Mouse (Mus musculus) forebrain, embryonic 14.5 days (tissue): ENCODE data around the gene Rpl23. TPM values are rescaled to one million over a fixed set of nuclear protein-coding genes. Genes with fewer than 3 reads are reported as not detected.
A peak's percentile ranks its signal among the peaks of the same experiment; 100 is the strongest.

ENCODE experiments used
- ATAC-seq: fragments of 200-750 bp; cut with Nextera tagmentation; 2 replicates; pipeline ENCODE4 v1.8.0; 2017; ENCODE audit warnings: mild to moderate bottlenecking, moderate library complexity
- DNase-seq: peaks from one replicate; pipeline ENCODE4 v3.0.0-alpha.2; 2015; ENCODE audit warnings: low spot score
- H3K27ac ChIP-seq: fragments of 300-500 bp; sonication (generic); 2 replicates; pipeline ENCODE4 v1.5.1; 2014; ENCODE audit warnings: low read depth, mild to moderate bottlenecking, control low read depth, low read length, moderate library complexity
- H3K27me3 ChIP-seq: fragments of 300-500 bp; sonication (generic); replicated peaks from 2 replicates; pipeline ENCODE4 v1.6.1; 2014; ENCODE audit warnings: low read length, control low read depth, mixed read lengths; ENCODE audit not compliant: control insufficient read depth, insufficient read depth
- H3K36me3 ChIP-seq: fragments of 300-500 bp; sonication (generic); 2 replicates; pipeline ENCODE4 v1.6.1; 2014; ENCODE audit warnings: low read length, control low read depth; ENCODE audit not compliant: control insufficient read depth, insufficient read depth
- H3K4me1 ChIP-seq: fragments of 300-500 bp; sonication (generic); 2 replicates; pipeline ENCODE4 v1.6.1; 2014; ENCODE audit warnings: antibody characterized with exemption, low read length, control low read depth; ENCODE audit not compliant: control insufficient read depth, insufficient read depth
- H3K4me2 ChIP-seq: fragments of 300-500 bp; sonication (generic); 2 replicates; pipeline ENCODE4 v1.6.1; 2014; ENCODE audit warnings: mild to moderate bottlenecking, control low read depth, low read length
- H3K4me3 ChIP-seq: fragments of 300-500 bp; sonication (generic); 2 replicates; pipeline ENCODE4 v1.5.1; 2014; ENCODE audit warnings: low read depth, low read length, control low read depth
- H3K9ac ChIP-seq: fragments of 300-500 bp; sonication (generic); 2 replicates; pipeline ENCODE4 v1.6.1; 2014; ENCODE audit warnings: mild to moderate bottlenecking, low read length, control low read depth, moderate library complexity
- H3K9me3 ChIP-seq: fragments of 300-500 bp; sonication (generic); replicated peaks from 2 replicates; pipeline ENCODE4 v1.6.1; 2016; ENCODE audit warnings: low read length, control low read depth, mixed read lengths; ENCODE audit not compliant: control insufficient read depth
- WGBS: fragments of 180-500 bp; shearing (Covaris S2); extraction: QIAGEN DNeasy Blood & Tissue Kit; methylation state at CpG from one replicate; pipeline ENCODE4 v1.1.7; 2014; 5-methylcytosine and 5-hydroxymethylcytosine counted together
- polyA plus RNA-seq: library from polyadenylated mRNA; unstranded; fragments of >200 nt; fragmentation: Nextera tagmentation; extraction: Ambion mirVana; gene quantifications from 2 replicates; pipeline ENCODE4 v1.2.1, GENCODE M21; 2014

The Rpl23 gene
- polyA plus RNA-seq, 1 experiment from 2014 or later = 451 TPM

DNA sequence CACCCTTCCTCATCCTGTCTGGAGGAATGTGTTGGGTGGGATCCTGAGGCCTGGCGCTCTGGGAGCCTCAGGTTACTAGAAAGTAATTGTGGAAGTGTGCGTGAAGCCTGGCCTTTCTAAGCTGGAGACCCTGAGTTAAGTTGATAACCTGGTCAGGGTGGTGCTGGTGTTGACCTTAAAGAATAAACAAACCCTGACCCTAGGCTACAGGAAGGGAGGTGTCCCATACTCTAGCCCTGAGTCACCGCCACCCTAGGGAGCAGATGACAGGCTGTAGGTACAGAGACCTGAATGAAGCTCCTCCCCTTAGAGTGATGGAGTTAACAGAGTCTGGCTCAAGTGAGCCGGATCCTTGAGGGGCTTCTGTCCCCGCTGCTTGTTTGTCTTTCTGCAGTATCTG is 21.6 kb upstream of the Rpl23 start:
- H3K9ac ChIP-seq = no peak overlapping the region
- DNase-seq = no peak
- peaks cover 57% of the 10 kb centered on the region for H3K4me1 ChIP-seq
- H3K27me3 ChIP-seq = no peaks in the 10 kb centered on the region
- 87% methylated on average over 5 of the region's 5 CpGs for WGBS
- H3K9me3 ChIP-seq = no peaks in the 10 kb centered on the region
- no peak overlapping the region; the same call in 1 of the 2 replicates for H3K27ac ChIP-seq
- H3K4me3 ChIP-seq = no peak overlapping the region
- H3K36me3 ChIP-seq = peaks cover 20% of the 10 kb centered on the region
- no peak overlapping the region for H3K4me2 ChIP-seq
- ATAC-seq = no peak

DNA sequence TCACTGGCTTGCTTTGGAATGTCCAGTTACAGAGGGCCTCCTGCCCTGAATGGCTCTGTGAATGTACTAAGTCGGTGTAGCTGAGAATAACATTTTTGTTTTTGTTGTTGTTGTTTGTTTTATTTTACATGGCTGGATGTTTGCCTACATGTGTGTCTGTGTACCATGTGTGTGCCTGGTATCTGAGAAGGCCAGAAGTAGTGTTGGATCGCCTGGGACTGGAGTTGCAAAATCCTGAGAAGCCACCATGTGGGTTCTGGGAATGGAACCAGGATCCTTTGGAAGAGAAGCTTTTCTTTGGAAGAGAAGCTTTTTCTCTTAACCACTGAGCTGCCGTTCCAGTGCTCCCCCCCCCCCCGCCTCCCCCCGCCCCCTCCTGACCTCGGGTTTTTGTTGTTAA is 20.3 kb upstream of the Rpl23 start:
- ATAC-seq = no peak
- Histone ChIP-seq H3K9ac (no peak overlapping the region), H3K4me3 (no peak overlapping the region)

DNA sequence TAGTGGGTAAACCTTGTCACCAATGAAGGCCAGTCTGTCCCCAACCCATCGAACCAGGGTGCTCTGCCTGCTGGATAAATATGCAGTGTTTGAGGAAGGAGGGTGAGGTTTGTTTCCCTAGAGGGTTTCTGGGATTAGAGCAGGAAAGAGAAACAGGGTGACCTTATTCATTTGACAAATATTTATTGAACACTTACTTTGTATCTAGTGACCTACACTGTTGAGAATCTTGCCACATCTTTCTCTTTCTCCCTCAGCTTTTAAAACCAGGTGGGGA is 19.9 kb upstream of the Rpl23 start:
- DNase-seq (no peak), ATAC-seq (no peak)
- Histone ChIP-seq H3K4me1 (peaks cover 43% of the 10 kb centered on the region), H3K9me3 (no peaks in the 10 kb centered on the region), H3K4me2 (peak overlapping the region; percentile 88), H3K4me3 (no peak overlapping the region; the same call in 1 of the 2 replicates), H3K36me3 (peaks cover 4% of the 10 kb centered on the region), H3K27ac (no peak overlapping the region), H3K27me3 (no peaks in the 10 kb centered on the region), H3K9ac (0 out of 2 replicates have a peak overlapping the region, but pooled peaks have one; percentile 22)
- WGBS = 69% methylated on average over 1 of the region's 1 CpGs

More for the DNA sequence above, 20.3 kb upstream of the Rpl23 start:
- Histone ChIP-seq H3K4me2 (no peak overlapping the region), H3K27ac (no peak overlapping the region), H3K4me1 (peaks cover 44% of the 10 kb centered on the region), H3K36me3 (peaks cover 8% of the 10 kb centered on the region), H3K27me3 (no peaks in the 10 kb centered on the region), H3K9me3 (no peaks in the 10 kb centered on the region)
- 33% methylated on average over 6 of the region's 6 CpGs for WGBS
- no peak for DNase-seq

DNA sequence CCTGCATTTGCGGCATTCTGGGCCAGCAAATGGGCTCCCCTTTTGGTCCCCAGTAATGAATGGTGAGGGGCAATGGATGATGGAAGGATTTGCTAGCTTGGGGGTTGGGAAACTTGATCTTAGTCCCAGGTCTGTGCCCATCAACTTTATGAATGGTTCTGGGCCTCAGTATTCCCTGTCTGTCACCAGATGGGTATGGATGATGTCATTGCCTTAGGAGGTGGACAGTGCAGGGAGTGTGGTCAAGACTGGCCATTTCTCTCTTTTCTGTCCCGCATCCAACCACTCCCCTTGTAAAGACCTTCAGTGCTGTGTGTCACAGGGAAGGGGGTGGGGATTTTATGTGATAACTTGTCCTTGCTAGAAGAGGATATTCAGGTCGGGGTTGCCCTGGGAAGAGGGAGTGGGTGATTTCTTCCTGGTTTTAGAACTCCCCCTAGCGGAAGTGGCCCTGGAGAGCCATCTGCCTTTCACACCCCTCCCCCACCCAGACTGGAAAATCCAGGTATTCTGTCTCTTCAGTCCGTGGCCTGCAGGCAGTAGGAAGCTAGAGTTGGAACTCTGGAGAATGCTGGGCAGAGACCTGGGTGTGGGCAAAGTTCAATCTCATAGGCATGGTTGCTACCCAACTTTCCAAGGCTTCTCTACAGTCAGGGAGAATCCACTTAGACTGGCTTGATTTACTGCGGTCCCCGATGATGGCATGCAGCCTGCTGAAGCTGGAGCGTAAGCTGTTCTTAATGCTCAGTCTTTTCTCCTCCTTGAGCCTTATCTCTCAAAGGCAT is 19.4 kb upstream of the Rpl23 start:
- ATAC-seq = no peak
- Histone ChIP-seq H3K27me3 (no peaks in the 10 kb centered on the region), H3K36me3 (no peaks in the 10 kb centered on the region; the same call in 1 of the 2 replicates), H3K4me3 (peak overlapping the region; percentile 98), H3K9ac (peak overlapping the region; percentile 96), H3K4me1 (peaks cover 43% of the 10 kb centered on the region), H3K9me3 (no peaks in the 10 kb centered on the region), H3K4me2 (peak overlapping the region; percentile 88), H3K27ac (peak overlapping the region; percentile 95; the same call in 1 of the 2 replicates)
- WGBS = 35% methylated on average over 8 of the region's 8 CpGs
- DNase-seq = peak; percentile 52

DNA sequence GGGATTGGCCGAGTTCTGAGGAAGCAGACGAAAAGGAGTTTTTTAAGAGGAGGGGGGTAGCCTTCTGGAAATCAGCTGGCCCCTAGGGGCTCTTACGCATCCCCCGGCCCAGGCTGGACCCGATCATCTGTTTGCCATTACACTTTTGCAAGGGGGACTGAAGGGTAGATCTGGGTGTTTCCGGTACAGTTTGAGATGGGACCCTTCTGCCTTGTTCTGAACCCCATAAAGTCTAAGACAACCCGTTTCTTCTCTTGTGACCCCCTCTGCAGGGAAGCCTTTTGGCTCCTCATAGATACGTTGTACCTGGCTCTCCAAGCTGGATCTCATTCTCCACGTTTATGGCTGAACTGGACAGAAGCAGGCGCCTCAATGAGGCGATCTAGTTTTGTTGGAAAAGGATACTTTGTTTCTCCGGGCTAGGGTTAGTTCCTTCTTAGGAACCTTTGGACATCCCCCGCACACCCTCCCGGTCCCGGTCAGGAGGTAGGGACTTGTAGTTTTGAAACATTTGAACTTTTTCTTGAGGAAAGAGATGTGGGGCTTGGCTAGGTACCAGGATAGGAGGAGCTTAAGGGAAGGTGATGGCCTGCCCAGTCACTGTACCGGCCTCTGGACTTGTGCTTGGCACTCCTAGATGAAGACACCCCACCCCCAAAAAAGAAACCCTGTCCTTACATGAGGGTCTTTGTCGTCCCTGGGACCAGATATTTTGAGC is 18.6 kb upstream of the Rpl23 start:
- DNase-seq = no peak

DNA sequence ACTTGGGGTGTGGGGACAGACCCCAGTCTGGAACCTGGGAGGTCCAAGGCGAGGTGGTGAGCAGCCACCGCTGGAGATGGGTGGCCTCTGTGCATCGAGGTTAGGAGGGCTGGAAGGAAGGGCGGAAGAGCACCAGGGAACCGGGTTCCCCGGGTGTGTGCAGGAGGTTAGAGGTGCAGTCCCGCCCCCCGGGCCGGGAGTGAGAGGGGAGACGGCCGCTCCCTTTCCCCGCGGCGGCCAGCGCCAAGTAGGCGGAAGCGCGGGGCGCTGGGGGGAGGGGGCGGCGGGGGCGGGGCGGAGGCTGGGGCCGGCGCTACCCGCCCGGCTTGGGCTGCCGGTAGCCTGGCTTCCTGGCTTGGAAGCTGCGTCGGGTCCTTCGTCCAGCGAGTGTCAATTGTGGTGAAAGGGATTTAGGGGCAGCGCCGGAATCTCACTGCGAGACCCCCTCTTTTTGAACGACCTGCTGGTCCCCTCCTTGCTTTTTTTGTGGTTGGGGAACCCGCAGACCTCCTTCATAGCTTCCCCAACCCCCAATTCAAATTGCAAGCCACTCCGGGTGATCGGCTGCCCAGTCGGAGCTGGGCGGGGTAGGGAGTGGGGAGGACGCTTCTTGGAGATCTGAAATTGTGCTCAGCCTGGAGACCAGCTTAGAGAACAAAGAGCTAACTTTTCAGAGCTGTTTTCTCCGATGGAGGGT is 17.9 kb upstream of the Rpl23 start:
- Histone ChIP-seq H3K4me1 (peaks cover 28% of the 10 kb centered on the region), H3K4me3 (peak overlapping the region; percentile 98), H3K27me3 (no peaks in the 10 kb centered on the region), H3K27ac (peak overlapping the region; percentile 95), H3K9me3 (no peaks in the 10 kb centered on the region), H3K36me3 (no peaks in the 10 kb centered on the region), H3K4me2 (peak overlapping the region; percentile 88), H3K9ac (peak overlapping the region; percentile 96)
- under 1% methylated on average over 21 of the region's 43 CpGs for WGBS
- peak; percentile 69 for DNase-seq
- peak; percentile 65 for ATAC-seq

More for the DNA sequence above, 18.6 kb upstream of the Rpl23 start:
- no peaks in the 10 kb centered on the region for H3K9me3 ChIP-seq
- peak overlapping the region; percentile 98 for H3K4me3 ChIP-seq
- 5% methylated on average over 17 of the region's 17 CpGs for WGBS
- peak overlapping the region; percentile 95 for H3K27ac ChIP-seq
- H3K9ac ChIP-seq = peak overlapping the region; percentile 96
- H3K4me2 ChIP-seq = peak overlapping the region; percentile 88
- H3K36me3 ChIP-seq = no peaks in the 10 kb centered on the region
- H3K4me1 ChIP-seq = peaks cover 35% of the 10 kb centered on the region
- H3K27me3 ChIP-seq = no peaks in the 10 kb centered on the region
- no peak for ATAC-seq

DNA sequence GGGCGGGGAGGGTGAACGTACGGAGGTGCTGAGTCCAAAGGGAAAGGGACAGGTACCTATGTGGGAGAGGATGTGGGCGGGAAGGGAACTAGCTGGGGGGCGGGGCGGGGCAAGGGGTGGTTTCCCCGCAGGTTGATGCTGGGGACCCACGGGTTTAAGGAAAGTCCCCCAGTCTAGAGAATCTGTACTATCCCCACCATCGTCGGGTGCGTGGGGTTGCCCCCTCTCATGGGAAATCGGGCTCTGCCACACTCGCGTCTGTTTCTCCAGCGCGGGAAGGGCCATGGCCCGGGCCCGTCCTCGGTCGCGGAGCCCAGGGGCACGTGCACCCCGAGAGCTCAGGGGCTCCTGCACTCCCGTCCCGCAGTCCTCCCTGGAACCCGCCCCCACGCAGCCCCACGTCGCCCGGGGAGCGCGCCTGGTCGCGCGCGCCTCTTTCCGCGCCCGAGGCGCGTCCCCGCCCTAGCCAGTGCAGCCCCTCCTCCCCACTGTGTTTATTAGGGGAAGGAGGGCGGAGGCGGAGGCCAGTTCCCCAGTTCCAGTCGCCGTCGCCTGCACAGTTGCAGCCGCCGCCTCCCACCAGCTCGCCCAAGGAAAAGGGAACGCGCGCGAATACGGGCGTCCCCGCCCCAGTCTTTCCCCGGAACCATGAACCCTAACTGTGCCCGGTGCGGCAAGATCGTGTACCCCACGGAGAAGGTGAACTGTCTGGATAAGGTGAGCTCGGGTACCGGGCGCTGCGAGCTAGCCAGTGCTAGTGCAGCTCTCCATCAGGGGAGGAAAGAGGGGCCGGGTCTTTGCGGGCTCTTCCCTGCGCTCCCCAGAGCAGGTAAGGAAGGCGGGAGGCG is 17.1 kb upstream of the Rpl23 start:
- DNase-seq (peak; percentile 89), ATAC-seq (peak; percentile 85)
- Histone ChIP-seq H3K9me3 (no peaks in the 10 kb centered on the region), H3K4me2 (peak overlapping the region; percentile 88), H3K4me1 (peaks cover 20% of the 10 kb centered on the region), H3K4me3 (peak overlapping the region; percentile 98), H3K36me3 (no peaks in the 10 kb centered on the region), H3K27ac (peak overlapping the region; percentile 95), H3K27me3 (no peaks in the 10 kb centered on the region), H3K9ac (peak overlapping the region; percentile 96)
- under 1% methylated on average over 71 of the region's 71 CpGs for WGBS

DNA sequence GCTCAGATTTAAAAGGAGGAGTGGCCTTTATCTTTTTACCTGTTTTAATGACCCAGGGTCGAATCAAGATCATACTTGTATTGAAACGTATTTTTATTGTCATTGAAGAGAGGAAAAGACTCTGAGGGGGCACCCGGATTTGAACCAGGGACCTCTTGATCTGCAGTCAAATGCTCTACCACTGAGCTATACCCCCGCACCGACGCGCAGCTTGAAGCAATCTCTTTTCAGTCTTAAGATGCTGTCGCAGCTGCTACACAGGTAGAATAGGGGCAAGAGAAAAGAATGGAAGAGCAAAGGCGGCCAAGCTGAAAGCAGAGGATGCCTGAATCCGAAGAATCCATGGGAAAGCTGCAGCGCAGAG is 16.5 kb upstream of the Rpl23 start, which contains the start of gene Lasp1:
Gene Lasp1 (plus strand): TSS at position 219 of the 364 bp plus-strand sequence.
- peak within 1 kb of the TSS; percentile 88 for H3K4me2 ChIP-seq
- H3K27me3 ChIP-seq = no peaks in the 10 kb centered on the region
- under 1% methylated on average over 11 of the region's 11 CpGs for WGBS

More for the DNA sequence above, 16.5 kb upstream of the Rpl23 start, which contains the start of gene Lasp1:
- Histone ChIP-seq H3K4me3 (peak within 1 kb of the TSS; percentile 98), H3K9me3 (no peaks in the 10 kb centered on the region), H3K4me1 (peaks cover 18% of the 10 kb centered on the region), H3K9ac (peak within 1 kb of the TSS; percentile 96), H3K27ac (peak within 1 kb of the TSS; percentile 95), H3K36me3 (no peaks in the 10 kb centered on the region)
- DNase-seq (peak; percentile 88), ATAC-seq (peak; percentile 68)
